Mouse (Mus musculus) heart, embryonic 11.5 days (tissue): Measurements from ENCODE around the gene Tmem220. TPM values are rescaled to one million over a fixed set of nuclear protein-coding genes. Genes with fewer than 3 reads are reported as not detected.

Experiments
- ATAC-seq: fragments of 200-750 bp; cut with Nextera tagmentation; replicated peaks from 2 replicates; pipeline ENCODE4 v1.8.0; 2017; ENCODE audit warnings: moderate library complexity; ENCODE audit not compliant: insufficient number of reproducible peaks, low FRiP score, low TSS enrichment
- H3K27ac ChIP-seq: fragments of 300-500 bp; sonication (generic); 2 replicates; pipeline ENCODE4 v1.5.1; 2014; ENCODE audit warnings: mild to moderate bottlenecking, low read depth, low read length
- H3K27me3 ChIP-seq: fragments of 300-500 bp; sonication (generic); 2 replicates; pipeline ENCODE4 v1.6.1; 2014; ENCODE audit warnings: mild to moderate bottlenecking, low read length, mixed read lengths; ENCODE audit not compliant: control insufficient read depth, insufficient read depth
- H3K36me3 ChIP-seq: fragments of 300-500 bp; sonication (generic); 2 replicates; pipeline ENCODE4 v1.6.1; 2014; ENCODE audit warnings: mild to moderate bottlenecking, low read length, moderate library complexity, mixed read lengths; ENCODE audit not compliant: control insufficient read depth, insufficient read depth
- H3K4me1 ChIP-seq: fragments of 300-500 bp; sonication (generic); 2 replicates; pipeline ENCODE4 v1.6.1; 2014; ENCODE audit warnings: low read length; ENCODE audit not compliant: control insufficient read depth, insufficient read depth
- H3K4me2 ChIP-seq: fragments of 300-500 bp; sonication (generic); 2 replicates; pipeline ENCODE4 v1.6.1; 2014; ENCODE audit warnings: mild to moderate bottlenecking, moderate library complexity
- H3K4me3 ChIP-seq: fragments of 300-500 bp; sonication (generic); 2 replicates; pipeline ENCODE4 v1.5.1; 2014; ENCODE audit warnings: low read depth, low read length
- H3K9ac ChIP-seq: fragments of 300-500 bp; sonication (generic); 2 replicates; pipeline ENCODE4 v1.6.1; 2014; ENCODE audit warnings: mild to moderate bottlenecking, low read depth, low read length, moderate library complexity
- H3K9me3 ChIP-seq: fragments of 300-500 bp; sonication (generic); replicated peaks from 2 replicates; pipeline ENCODE4 v1.6.1; 2016; ENCODE audit warnings: low read length; ENCODE audit not compliant: control insufficient read depth
- WGBS: fragments of 180-500 bp; shearing (Covaris S2); extraction: QIAGEN DNeasy Blood & Tissue Kit; methylation state at CpG from one replicate; pipeline ENCODE4 v1.1.7; 2014; ENCODE audit not compliant: insufficient replicate concordance; 5-methylcytosine and 5-hydroxymethylcytosine counted together
- polyA plus RNA-seq: library from polyadenylated mRNA; unstranded; fragments of >200 nt; fragmentation: Nextera tagmentation; extraction: Ambion mirVana; gene quantifications from 2 replicates; pipeline ENCODE4 v1.2.1, GENCODE M21; 2014

Tmem220 gene
- polyA plus RNA-seq, 1 experiment from 2014 or later = 0.87 TPM

- no peak overlapping the region for H3K4me2 ChIP-seq
- no peak overlapping the region for H3K9ac ChIP-seq
- H3K27ac ChIP-seq = no peak overlapping the region
- WGBS = 70% methylated on average over 11 of the region's 11 CpGs
- H3K36me3 ChIP-seq = no peaks in the 10 kb centered on the region
- no peaks in the 10 kb centered on the region for H3K9me3 ChIP-seq
- H3K27me3 ChIP-seq = peaks cover 19% of the 10 kb centered on the region
- H3K4me3 ChIP-seq = no peak overlapping the region
- no peak for ATAC-seq
- H3K4me1 ChIP-seq = 0 out of 2 replicates have a peak, but pooled peaks cover 2% of the 10 kb centered on the region
These were observed 54.8 kb downstream of the Tmem220 start for GRCm38 (mm10) chr11:67079740-67080139.

GRCm38 (mm10) chr11:67080168-67080567, 55.2 kb downstream of the Tmem220 start:
- 6% methylated on average over 3 of the region's 3 CpGs for WGBS
- Histone ChIP-seq H3K36me3 (no peaks in the 10 kb centered on the region), H3K4me3 (no peak overlapping the region), H3K9ac (no peak overlapping the region), H3K4me1 (0 out of 2 replicates have a peak, but pooled peaks cover 2% of the 10 kb centered on the region), H3K27ac (no peak overlapping the region), H3K9me3 (no peaks in the 10 kb centered on the region), H3K27me3 (peaks cover 22% of the 10 kb centered on the region), H3K4me2 (no peak overlapping the region)
- no peak for ATAC-seq

- Histone ChIP-seq H3K4me3 (no peak overlapping the region), H3K36me3 (no peaks in the 10 kb centered on the region), H3K27me3 (peaks cover 22% of the 10 kb centered on the region), H3K9me3 (no peaks in the 10 kb centered on the region), H3K4me2 (peak overlapping the region; percentile 34; the same call in 1 of the 2 replicates), H3K9ac (no peak overlapping the region), H3K4me1 (0 out of 2 replicates have a peak, but pooled peaks cover 2% of the 10 kb centered on the region), H3K27ac (no peak overlapping the region)
- peak; percentile 81 for ATAC-seq
- WGBS = 9% methylated on average over 10 of the region's 11 CpGs
These were observed 56.2 kb downstream of the Tmem220 start for GRCm38 (mm10) chr11:67081125-67081649.

GRCm38 (mm10) chr11:67082188-67082587, 57.2 kb downstream of the Tmem220 start:
- Histone ChIP-seq H3K36me3 (no peaks in the 10 kb centered on the region), H3K9ac (no peak overlapping the region), H3K27ac (no peak overlapping the region), H3K9me3 (no peaks in the 10 kb centered on the region), H3K4me1 (0 out of 2 replicates have a peak, but pooled peaks cover 2% of the 10 kb centered on the region), H3K27me3 (peaks cover 22% of the 10 kb centered on the region), H3K4me3 (no peak overlapping the region), H3K4me2 (no peak overlapping the region)
- no peak for ATAC-seq
- WGBS = 75% methylated on average over 7 of the region's 7 CpGs

- H3K4me1 ChIP-seq = 0 out of 2 replicates have a peak, but pooled peaks cover 2% of the 10 kb centered on the region
- H3K4me2 ChIP-seq = no peak overlapping the region
- 79% methylated on average over 13 of the region's 13 CpGs for WGBS
- no peak for ATAC-seq
- H3K9ac ChIP-seq = no peak overlapping the region
- no peak overlapping the region for H3K27ac ChIP-seq
- H3K27me3 ChIP-seq = peaks cover 22% of the 10 kb centered on the region
- H3K4me3 ChIP-seq = no peak overlapping the region
- no peaks in the 10 kb centered on the region for H3K36me3 ChIP-seq
- H3K9me3 ChIP-seq = no peaks in the 10 kb centered on the region
These were observed 57.8 kb downstream of the Tmem220 start for GRCm38 (mm10) chr11:67082793-67083192.

GRCm38 (mm10) chr11:67083239-67083638, 58.3 kb downstream of the Tmem220 start:
- peaks cover 22% of the 10 kb centered on the region for H3K27me3 ChIP-seq
- H3K4me3 ChIP-seq = no peak overlapping the region
- H3K9ac ChIP-seq = no peak overlapping the region
- no peak overlapping the region for H3K27ac ChIP-seq
- H3K9me3 ChIP-seq = no peaks in the 10 kb centered on the region
- no peak for ATAC-seq
- H3K36me3 ChIP-seq = no peaks in the 10 kb centered on the region
- 0 out of 2 replicates have a peak, but pooled peaks cover 2% of the 10 kb centered on the region for H3K4me1 ChIP-seq
- H3K4me2 ChIP-seq = no peak overlapping the region
- 69% methylated on average over 6 of the region's 6 CpGs for WGBS

- no peak for ATAC-seq
- 36% methylated on average over 32 of the region's 32 CpGs for WGBS
- peaks cover 22% of the 10 kb centered on the region for H3K27me3 ChIP-seq
- H3K27ac ChIP-seq = no peak overlapping the region
- H3K9ac ChIP-seq = no peak overlapping the region
- 0 out of 2 replicates have a peak, but pooled peaks cover 2% of the 10 kb centered on the region for H3K4me1 ChIP-seq
- H3K9me3 ChIP-seq = no peaks in the 10 kb centered on the region
- H3K36me3 ChIP-seq = no peaks in the 10 kb centered on the region
- H3K4me3 ChIP-seq = no peak overlapping the region
- H3K4me2 ChIP-seq = no peak overlapping the region; the same call in 1 of the 2 replicates
These were observed 58.9 kb downstream of the Tmem220 start for GRCm38 (mm10) chr11:67083712-67084340.
